Mouse (Mus musculus): ENCODE results near the gene Ift88.

The Ift88 gene

GRCm38 (mm10) chr14:57532577-57532976 is 108.7 kb downstream of the Ift88 start:
- no peak for DNase-seq (ENCODE audit: low read depth, low spot score)

GRCm38 (mm10) chr14:57533214-57533613 is 109.4 kb downstream of the Ift88 start:
- peak; percentile 43 for DNase-seq (ENCODE audit: low read depth, low spot score)

- DNase-seq (ENCODE audit: low read depth, low spot score) = no peak
These were observed 110.0 kb downstream of the Ift88 start for GRCm38 (mm10) chr14:57533841-57534240.

- no peak for DNase-seq (ENCODE audit: low read depth, low spot score)
These were observed 110.5 kb downstream of the Ift88 start for GRCm38 (mm10) chr14:57534346-57534745.

- no peak for DNase-seq (ENCODE audit: low read depth, low spot score)
These were observed 111.1 kb downstream of the Ift88 start for GRCm38 (mm10) chr14:57534961-57535360.

GRCm38 (mm10) chr14:57535646-57536045 is 111.8 kb downstream of the Ift88 start:
- DNase-seq (ENCODE audit: low read depth, low spot score) = no peak

- DNase-seq (ENCODE audit: low read depth, low spot score) = no peak
These were observed 113.0 kb downstream of the Ift88 start for GRCm38 (mm10) chr14:57536820-57537219.

GRCm38 (mm10) chr14:57537261-57538015 is 113.6 kb downstream of the Ift88 start:
- DNase-seq (ENCODE audit: low read depth, low spot score) = no peak

GRCm38 (mm10) chr14:57540683-57541082 is 116.8 kb downstream of the Ift88 start:
- no peak for DNase-seq (ENCODE audit: low read depth, low spot score)

GRCm38 (mm10) chr14:57542231-57542630 is 118.4 kb downstream of the Ift88 start:
- DNase-seq (ENCODE audit: low read depth, low spot score) = no peak

- no peak for DNase-seq (ENCODE audit: low read depth, low spot score)
These were observed 119.7 kb downstream of the Ift88 start for GRCm38 (mm10) chr14:57543420-57544039.

- DNase-seq (ENCODE audit: low read depth, low spot score) = no peak
These were observed 121.7 kb downstream of the Ift88 start for GRCm38 (mm10) chr14:57545526-57545925.

GRCm38 (mm10) chr14:57546131-57546530 is 122.3 kb downstream of the Ift88 start:
- no peak for DNase-seq (ENCODE audit: low read depth, low spot score)

- peak; percentile 63 for DNase-seq (ENCODE audit: low read depth, low spot score)
These were observed 122.7 kb downstream of the Ift88 start for GRCm38 (mm10) chr14:57546557-57547021.

- DNase-seq (ENCODE audit: low read depth, low spot score) = no peak
These were observed 123.2 kb downstream of the Ift88 start for GRCm38 (mm10) chr14:57547062-57547461.

GRCm38 (mm10) chr14:57552945-57553344 is 129.1 kb downstream of the Ift88 start:
- no peak for DNase-seq (ENCODE audit: low read depth, low spot score)

- no peak for DNase-seq (ENCODE audit: low read depth, low spot score)
These were observed 130.6 kb downstream of the Ift88 start for GRCm38 (mm10) chr14:57554434-57554833.

GRCm38 (mm10) chr14:57555471-57556070 is 131.7 kb downstream of the Ift88 start:
- DNase-seq (ENCODE audit: low read depth, low spot score) = no peak

GRCm38 (mm10) chr14:57556922-57557321 is 133.1 kb downstream of the Ift88 start:
- DNase-seq (ENCODE audit: low read depth, low spot score) = no peak

- no peak for DNase-seq (ENCODE audit: low read depth, low spot score)
These were observed 141.8 kb downstream of the Ift88 start for GRCm38 (mm10) chr14:57565626-57566025.

All from forelimb bud, embryonic 11.5 days (tissue).